ENCODE assay signal across 22 mouse cellular contexts in genomic region chr11:45193319-45193718, GRCm38 (mm10).
DNase-seq lines count a peak whose midpoint lies in the region; ATAC-seq and TF ChIP-seq lines count a peak whose summit lies in the region.
"Had no signal": no experiment of that assay in that cellular context is flagged by ENCODE, and none has a peak within 500 bp of the region (broad histone marks: within the 10 kb centered on the region; RNA-seq: fewer than 3 reads in every experiment).

No protein-coding gene starts in this region.

- no peaks in the 10 kb centered on the region for H3K27me3 ChIP-seq in lung, embryonic 14.5 days (ENCODE audit: insufficient read depth, low read length)
- H3K27me3 ChIP-seq in lung, postnatal 0 days (replicated peaks; ENCODE audit: insufficient read depth, low read length), result no peaks in the 10 kb centered on the region
- H3K27me3 ChIP-seq: embryonic facial prominence, embryonic 13.5 days; embryonic facial prominence, embryonic 15.5 days; forebrain, embryonic 12.5 days had no signal

- H3K4me3 ChIP-seq in lung, embryonic 14.5 days (ENCODE audit: low read depth, low read length), result no peak overlapping the region
- no peak overlapping the region for H3K4me3 ChIP-seq in lung, postnatal 0 days (ENCODE audit: low read depth, low read length)
- H3K4me3 ChIP-seq: embryonic facial prominence, embryonic 13.5 days; embryonic facial prominence, embryonic 15.5 days; erythroblast, embryonic 14.5 days; forebrain, embryonic 10.5 days; forebrain, embryonic 12.5 days had no signal

- peak; percentile 83 for TF ChIP-seq EP300 in lung, postnatal 0 days (IDR thresholded peaks at IDR 0.05)

- DNase-seq in lung, embryonic 14.5 days, result peak; percentile 51
- no peak for DNase-seq in lung, adult 18-20 months
- DNase-seq in lung, postnatal 0 days (ENCODE audit: low spot score), result peak; percentile 83
- no peak for DNase-seq in lung, postnatal 25 days (ENCODE audit: low spot score)
- peak; percentile 19 for DNase-seq in lung, postnatal 36 days
- no peak for DNase-seq in lung, postnatal 14 days
- DNase-seq: adrenal gland, adult 2 months; adrenal gland, postnatal 10 days; adrenal gland, postnatal 25 days; cerebellum, adult 11 months; cerebellum, adult 18-20 months; cerebellum, adult 8-10 months; cerebellum, adult 9-11 months; cerebellum, postnatal 14 days; cerebellum, postnatal 36 days; embryo, embryonic 11 days had no signal

- no peak for ATAC-seq in lung, embryonic 14.5 days (ENCODE audit: insufficient read depth)
- peak; percentile 69 for ATAC-seq in lung, postnatal 0 days
- ATAC-seq: forebrain, embryonic 14.5 days had no signal

- H3K27ac ChIP-seq in lung, embryonic 14.5 days (ENCODE audit: low read depth), result no peak overlapping the region
- H3K27ac ChIP-seq in lung, postnatal 0 days (ENCODE audit: low read length), result no peak overlapping the region
- H3K27ac ChIP-seq: embryonic facial prominence, embryonic 13.5 days; embryonic facial prominence, embryonic 15.5 days; forebrain, embryonic 10.5 days; forebrain, embryonic 12.5 days had no signal

- H3K9ac ChIP-seq in lung, embryonic 14.5 days, result no peak overlapping the region
- H3K9ac ChIP-seq in lung, postnatal 0 days (replicated peaks; ENCODE audit: low read depth), result no peak overlapping the region
- H3K9ac ChIP-seq: embryonic facial prominence, embryonic 13.5 days; embryonic facial prominence, embryonic 15.5 days; forebrain, embryonic 12.5 days had no signal

- TF ChIP-seq CTCF in lung, embryonic 14.5 days (IDR thresholded peaks at IDR 0.05; ENCODE audit: low read depth), result no peak
- TF ChIP-seq CTCF in lung, postnatal 0 days (IDR thresholded peaks at IDR 0.05), result no peak

- H3K4me2 ChIP-seq in lung, embryonic 14.5 days, result no peak overlapping the region
- H3K4me2 ChIP-seq in lung, postnatal 0 days (replicated peaks; ENCODE audit: low read depth, low read length), result no peak overlapping the region
- H3K4me2 ChIP-seq: embryonic facial prominence, embryonic 13.5 days; embryonic facial prominence, embryonic 15.5 days; forebrain, embryonic 12.5 days had no signal

- no peaks in the 10 kb centered on the region for H3K36me3 ChIP-seq in lung, embryonic 14.5 days (ENCODE audit: insufficient read depth)
- H3K36me3 ChIP-seq in lung, postnatal 0 days (ENCODE audit: insufficient read depth, low read length), result no peaks in the 10 kb centered on the region
- H3K36me3 ChIP-seq: embryonic facial prominence, embryonic 13.5 days; embryonic facial prominence, embryonic 15.5 days; forebrain, embryonic 10.5 days; forebrain, embryonic 12.5 days had no signal

- no peaks in the 10 kb centered on the region for H3K4me1 ChIP-seq in lung, embryonic 14.5 days (ENCODE audit: insufficient read depth)
- no peaks in the 10 kb centered on the region for H3K4me1 ChIP-seq in lung, postnatal 0 days (ENCODE audit: insufficient read depth, low read depth, low read length)

- 59% methylated on average over 5 of the region's 5 CpGs for WGBS in lung, embryonic 14.5 days
- WGBS in lung, postnatal 0 days, result 62% methylated on average over 5 of the region's 5 CpGs

- no peaks in the 10 kb centered on the region for H3K9me3 ChIP-seq in lung, embryonic 14.5 days (ENCODE audit: low read depth, low read length)
- no peaks in the 10 kb centered on the region for H3K9me3 ChIP-seq in lung, postnatal 0 days (ENCODE audit: low read length)
- H3K9me3 ChIP-seq: embryonic facial prominence, embryonic 13.5 days; embryonic facial prominence, embryonic 15.5 days; forebrain, embryonic 10.5 days; forebrain, embryonic 12.5 days had no signal

Comparison
In these comparisons a context has a peak if more than half of its experiments do, and no peak if none do; other contexts are left out.
1. DNase-seq: peak in lung, embryonic 14.5 days (single experiment), lung, postnatal 0 days (single experiment) and lung, postnatal 36 days (single experiment); none in lung, adult 18-20 months (0 of 2), lung, postnatal 25 days (single experiment) and lung, postnatal 14 days (single experiment).